Mouse (Mus musculus): Measurements from ENCODE around the gene Tmem63b. TPM values are rescaled to one million over a fixed set of nuclear protein-coding genes. Genes with fewer than 3 reads are reported as not detected.

Gene Tmem63b
- total and polyA plus RNA-seq, 2 experiments from 2014 or later: 131 to 228 TPM

- Histone ChIP-seq H3K27me3 (ENCODE audit: insufficient read depth, low read length) (no peaks in the 10 kb centered on the region), H3K4me3 (ENCODE audit: low read depth, low read length) (no peak overlapping the region), H3K36me3 (ENCODE audit: insufficient read depth) (no peaks in the 10 kb centered on the region), H3K27ac (ENCODE audit: low read depth, low read length) (no peak overlapping the region), H3K4me1 (ENCODE audit: insufficient read depth) (no peaks in the 10 kb centered on the region), H3K9me3 (ENCODE audit: low read length) (no peaks in the 10 kb centered on the region), H3K9ac (no peak overlapping the region), H3K4me2 (ENCODE audit: low read depth) (no peak overlapping the region)
- DNase-seq (no peak), ATAC-seq (no peak)
- no peak for TF ChIP-seq CTCF (IDR thresholded peaks at IDR 0.05; ENCODE audit: low read depth)
- WGBS: 58% methylated on average over 5 of the region's 5 CpGs
Measured at GRCm38 (mm10) chr17:45706796-45707195, 20.1 kb upstream of the Tmem63b start.

GRCm38 (mm10) chr17:45703187-45703586, 16.5 kb upstream of the Tmem63b start:
- Histone ChIP-seq H3K9me3 (ENCODE audit: low read length) (no peaks in the 10 kb centered on the region), H3K4me3 (ENCODE audit: low read depth, low read length) (no peak overlapping the region), H3K9ac (no peak overlapping the region), H3K4me1 (ENCODE audit: insufficient read depth) (no peaks in the 10 kb centered on the region), H3K4me2 (ENCODE audit: low read depth) (no peak overlapping the region), H3K27ac (ENCODE audit: low read depth, low read length) (no peak overlapping the region), H3K36me3 (ENCODE audit: insufficient read depth) (peaks cover 5% of the 10 kb centered on the region), H3K27me3 (ENCODE audit: insufficient read depth, low read length) (no peaks in the 10 kb centered on the region)
- 73% methylated on average over 7 of the region's 7 CpGs for WGBS
- no peak for DNase-seq
- ATAC-seq: no peak
- TF ChIP-seq CTCF (IDR thresholded peaks at IDR 0.05; ENCODE audit: low read depth): no peak

GRCm38 (mm10) chr17:45702254-45702653, 15.5 kb upstream of the Tmem63b start:
- Histone ChIP-seq H3K27ac (ENCODE audit: low read depth, low read length) (no peak overlapping the region), H3K9ac (no peak overlapping the region), H3K27me3 (ENCODE audit: insufficient read depth, low read length) (no peaks in the 10 kb centered on the region), H3K4me3 (ENCODE audit: low read depth, low read length) (no peak overlapping the region), H3K9me3 (ENCODE audit: low read length) (no peaks in the 10 kb centered on the region), H3K4me1 (ENCODE audit: insufficient read depth) (no peaks in the 10 kb centered on the region), H3K36me3 (ENCODE audit: insufficient read depth) (peaks cover 10% of the 10 kb centered on the region), H3K4me2 (ENCODE audit: low read depth) (no peak overlapping the region)
- DNase-seq (no peak), ATAC-seq (no peak)
- 57% methylated on average over 4 of the region's 4 CpGs for WGBS
- no peak for TF ChIP-seq CTCF (IDR thresholded peaks at IDR 0.05; ENCODE audit: low read depth)

GRCm38 (mm10) chr17:45701236-45701591, 14.5 kb upstream of the Tmem63b start:
- WGBS: 74% methylated on average over 9 of the region's 9 CpGs
- Histone ChIP-seq H3K9me3 (ENCODE audit: low read length) (no peaks in the 10 kb centered on the region), H3K4me1 (ENCODE audit: insufficient read depth) (no peaks in the 10 kb centered on the region), H3K36me3 (ENCODE audit: insufficient read depth) (peaks cover 10% of the 10 kb centered on the region), H3K27me3 (ENCODE audit: insufficient read depth, low read length) (no peaks in the 10 kb centered on the region), H3K4me2 (ENCODE audit: low read depth) (no peak overlapping the region), H3K27ac (ENCODE audit: low read depth, low read length) (no peak overlapping the region), H3K9ac (no peak overlapping the region), H3K4me3 (ENCODE audit: low read depth, low read length) (no peak overlapping the region)
- TF ChIP-seq CTCF (IDR thresholded peaks at IDR 0.05; ENCODE audit: low read depth): no peak
- no peak for ATAC-seq
- DNase-seq: no peak

- Histone ChIP-seq H3K4me3 (ENCODE audit: low read depth, low read length) (no peak overlapping the region), H3K9ac (no peak overlapping the region), H3K36me3 (ENCODE audit: insufficient read depth) (peaks cover 10% of the 10 kb centered on the region), H3K27me3 (ENCODE audit: insufficient read depth, low read length) (no peaks in the 10 kb centered on the region), H3K4me1 (ENCODE audit: insufficient read depth) (no peaks in the 10 kb centered on the region), H3K4me2 (ENCODE audit: low read depth) (no peak overlapping the region), H3K9me3 (ENCODE audit: low read length) (no peaks in the 10 kb centered on the region), H3K27ac (ENCODE audit: low read depth, low read length) (no peak overlapping the region)
- DNase-seq: no peak
- WGBS: 50% methylated on average over 11 of the region's 16 CpGs
- no peak for TF ChIP-seq CTCF (IDR thresholded peaks at IDR 0.05; ENCODE audit: low read depth)
- no peak for ATAC-seq
Measured at GRCm38 (mm10) chr17:45700496-45701235, 14.0 kb upstream of the Tmem63b start.

- DNase-seq: no peak
- WGBS: 92% methylated on average over 3 of the region's 3 CpGs
Measured at GRCm38 (mm10) chr17:45699039-45699740, 12.5 kb upstream of the Tmem63b start.

GRCm38 (mm10) chr17:45698368-45698767, 11.7 kb upstream of the Tmem63b start:
- TF ChIP-seq CTCF (IDR thresholded peaks at IDR 0.05; ENCODE audit: low read depth): no peak
- DNase-seq (no peak), ATAC-seq (no peak)
- WGBS: 81% methylated on average over 6 of the region's 6 CpGs
- no peak overlapping the region for H3K4me3 ChIP-seq (ENCODE audit: low read depth, low read length)
- H3K27me3 ChIP-seq (ENCODE audit: insufficient read depth, low read length): no peaks in the 10 kb centered on the region
- no peak overlapping the region for H3K4me2 ChIP-seq (ENCODE audit: low read depth)
- H3K9ac ChIP-seq: no peak overlapping the region
- peaks cover 10% of the 10 kb centered on the region for H3K36me3 ChIP-seq (ENCODE audit: insufficient read depth)
- no peaks in the 10 kb centered on the region for H3K9me3 ChIP-seq (ENCODE audit: low read length)
- H3K27ac ChIP-seq (ENCODE audit: low read depth, low read length): no peak overlapping the region
- no peaks in the 10 kb centered on the region for H3K4me1 ChIP-seq (ENCODE audit: insufficient read depth)

More at GRCm38 (mm10) chr17:45699039-45699740, 12.5 kb upstream of the Tmem63b start:
- no peak for TF ChIP-seq CTCF (IDR thresholded peaks at IDR 0.05; ENCODE audit: low read depth)
- Histone ChIP-seq H3K9ac (no peak overlapping the region), H3K4me1 (ENCODE audit: insufficient read depth) (no peaks in the 10 kb centered on the region), H3K9me3 (ENCODE audit: low read length) (no peaks in the 10 kb centered on the region), H3K27ac (ENCODE audit: low read depth, low read length) (no peak overlapping the region), H3K4me3 (ENCODE audit: low read depth, low read length) (no peak overlapping the region), H3K27me3 (ENCODE audit: insufficient read depth, low read length) (no peaks in the 10 kb centered on the region), H3K36me3 (ENCODE audit: insufficient read depth) (peaks cover 10% of the 10 kb centered on the region), H3K4me2 (ENCODE audit: low read depth) (no peak overlapping the region)
- ATAC-seq: no peak
